Mouse (Mus musculus) kidney, postnatal 25 days (tissue): ENCODE results near the gene Fbxw5.

Experiments
- DNase-seq, 2 experiments: peaks; one replicate each; pipeline ENCODE4 v3.0.0; 2021; ENCODE audit warnings: mixed read lengths in 2 of 2

Gene Fbxw5

GRCm38 (mm10) chr2:25479551-25480311 is 20.8 kb upstream of the Fbxw5 start:
- DNase-seq, result no peak

DNA sequence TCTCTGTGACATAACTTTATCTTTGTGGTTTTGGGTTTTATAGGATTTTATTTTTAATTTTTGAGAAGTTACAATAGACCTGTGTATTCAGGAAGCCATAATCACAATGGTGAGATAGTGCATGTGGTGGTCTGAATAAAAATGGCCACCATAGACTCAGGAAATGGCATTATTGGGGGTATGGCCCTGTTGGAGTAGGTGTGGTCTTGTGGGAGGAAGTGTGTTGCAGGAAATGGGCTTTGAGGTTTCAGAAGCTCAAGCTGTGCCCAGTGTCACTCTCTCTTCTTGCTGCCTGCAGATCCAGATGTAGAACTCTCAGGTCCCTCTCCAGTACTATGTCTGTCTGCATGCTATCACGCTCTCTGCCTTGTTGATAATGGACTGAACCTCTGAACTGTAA is 20.0 kb upstream of the Fbxw5 start:
- DNase-seq, result no peak

GRCm38 (mm10) chr2:25482969-25483368 is 17.6 kb upstream of the Fbxw5 start:
- peak; percentile 59 to 70 for DNase-seq

- DNase-seq, result peak; percentile 63 to 88
Observed at GRCm38 (mm10) chr2:25484901-25485647, 15.5 kb upstream of the Fbxw5 start.

DNA sequence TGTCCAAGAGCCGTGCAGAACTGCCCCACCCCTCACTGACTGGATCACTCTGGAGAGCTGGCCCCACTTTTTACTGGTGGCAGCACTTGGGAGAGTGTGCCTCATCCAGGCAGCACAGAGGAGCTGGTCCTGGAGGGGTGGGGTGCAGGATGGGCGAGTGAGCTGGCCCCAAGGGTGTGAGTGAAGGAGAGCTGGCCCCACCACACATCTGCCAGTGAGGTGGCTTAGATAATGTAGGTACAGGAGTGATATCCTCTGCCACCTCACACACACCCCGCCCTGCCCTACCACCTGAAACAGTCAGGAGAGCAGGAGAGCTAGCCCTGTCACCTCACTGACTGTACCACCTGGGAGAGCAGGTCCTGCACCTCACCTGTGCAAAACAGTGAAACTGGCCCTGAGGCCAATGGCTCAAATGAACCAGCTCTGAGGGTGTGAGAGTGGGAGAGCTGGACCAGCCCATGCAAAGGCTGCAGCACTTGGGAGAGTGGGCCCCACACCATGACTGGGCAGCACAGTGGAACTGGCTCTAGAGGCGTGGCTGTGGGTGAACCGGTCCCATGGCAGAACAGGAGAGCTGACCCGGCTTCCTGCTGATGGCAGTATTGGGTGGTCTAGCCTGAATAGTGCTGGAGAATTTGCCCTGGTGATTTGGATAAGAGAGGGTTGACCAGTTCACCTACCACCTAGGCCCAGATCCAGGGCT is 12.4 kb upstream of the Fbxw5 start:
- no peak for DNase-seq

- DNase-seq, result no peak
Observed at GRCm38 (mm10) chr2:25488671-25489068, 11.9 kb upstream of the Fbxw5 start.

- no peak for DNase-seq
Observed at GRCm38 (mm10) chr2:25492988-25493387, 7.6 kb upstream of the Fbxw5 start.

GRCm38 (mm10) chr2:25493476-25493961 is 7.0 kb upstream of the Fbxw5 start, which contains the start of gene Lcn12:
TSS of gene Lcn12 (minus strand) at chr2:25493911.
- DNase-seq, result peak; percentile 47 to 66

- DNase-seq, result peak in 1 of 2 experiments; percentile 28
Observed at GRCm38 (mm10) chr2:25496462-25496861, 4.1 kb upstream of the Fbxw5 start.

- DNase-seq, result no peak
Observed at GRCm38 (mm10) chr2:25497846-25498575, 2.5 kb upstream of the Fbxw5 start.

DNA sequence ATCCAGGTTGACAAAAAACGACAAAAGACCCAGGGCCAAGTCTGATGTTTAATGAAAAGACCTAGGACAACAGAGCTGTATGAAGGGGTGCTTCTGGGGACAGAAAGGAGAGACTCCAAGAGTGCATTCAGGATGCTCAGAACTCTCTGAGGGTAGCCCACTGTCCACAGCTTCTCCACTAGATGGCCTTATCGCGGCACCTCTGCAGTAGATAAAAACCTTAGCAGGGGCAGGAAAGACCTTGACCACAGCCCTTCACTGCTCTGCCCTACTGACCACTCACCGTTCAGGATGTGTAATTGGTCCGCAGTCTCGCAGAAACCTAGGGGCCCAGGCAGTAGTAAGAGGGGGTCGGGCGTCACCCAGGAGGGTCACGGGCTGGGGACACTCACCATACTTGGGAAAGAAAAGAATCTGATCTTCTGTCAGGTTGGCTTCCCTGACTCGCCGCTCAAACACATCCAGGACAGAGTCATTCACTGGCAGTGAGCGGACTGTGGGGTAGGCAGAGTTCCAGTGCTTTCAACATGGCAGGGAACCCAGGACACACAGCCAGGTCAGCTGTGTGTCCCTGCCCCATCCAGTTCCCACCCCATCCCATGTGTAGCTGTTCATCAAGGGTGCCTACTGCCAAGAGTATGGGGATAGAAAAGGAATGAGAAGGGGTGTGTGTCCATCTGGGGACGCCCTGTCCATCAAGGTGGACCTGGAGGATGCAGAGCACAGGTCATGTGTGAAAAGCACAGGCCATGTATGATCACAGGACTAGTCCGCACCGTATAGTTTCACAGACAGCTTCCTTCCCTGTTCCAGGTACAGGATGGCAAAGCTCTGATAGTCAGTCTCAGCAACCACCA is 1.7 kb upstream of the Fbxw5 start:
- DNase-seq, result no peak

DNA sequence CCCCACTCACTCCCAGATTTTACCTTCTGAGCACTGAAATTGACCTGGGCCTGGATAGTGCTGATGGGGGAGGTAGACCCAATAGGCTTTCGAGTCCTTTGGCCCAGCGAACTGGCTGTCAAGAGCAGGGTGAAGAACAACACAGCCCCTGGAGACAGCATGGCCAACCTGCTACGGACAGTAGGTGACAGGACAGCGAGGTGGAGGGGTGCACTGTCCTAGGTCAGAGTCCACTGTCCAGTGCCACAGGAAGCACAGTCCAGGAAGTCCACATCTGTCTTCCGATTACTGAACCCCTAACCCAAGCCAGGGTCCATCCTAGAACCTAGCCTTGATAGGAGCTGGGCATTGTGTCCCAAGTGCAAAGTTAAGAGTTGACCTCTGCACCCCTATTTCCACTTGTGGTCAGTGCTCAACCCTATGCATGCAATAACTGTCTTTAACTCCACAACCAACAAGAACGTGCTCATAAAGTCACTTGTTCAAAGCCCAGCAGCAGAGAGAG is 427 bp upstream of the Fbxw5 start:
- peak; percentile 8 to 63 for DNase-seq

GRCm38 (mm10) chr2:25501593-25502486 is 1.3 kb downstream of the Fbxw5 start, which contains the start of gene C8g:
TSS of gene C8g (minus strand) at chr2:25501719.
- peak in 1 of 2 experiments; percentile 14 for DNase-seq

DNA sequence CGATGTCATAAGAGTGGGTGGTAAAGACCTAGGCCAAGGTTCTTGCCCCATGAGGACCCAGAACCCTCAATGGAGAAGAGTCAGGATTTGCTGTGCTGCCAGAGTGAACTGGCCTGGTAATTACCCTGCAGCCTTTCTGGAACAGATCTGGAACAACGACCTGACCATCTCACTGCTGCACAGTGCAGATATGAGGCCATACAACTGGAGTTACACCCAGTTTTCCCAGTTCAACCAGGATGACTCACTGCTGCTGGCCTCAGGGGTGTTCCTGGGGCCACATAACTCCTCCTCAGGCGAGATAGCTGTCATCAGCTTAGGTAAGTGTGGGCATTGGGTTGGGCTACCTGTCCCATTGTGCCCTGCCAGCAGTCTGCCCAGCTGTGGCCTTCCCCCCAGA is 2.2 kb downstream of the Fbxw5 start:
- DNase-seq, result no peak

- DNase-seq, result no peak
Observed at GRCm38 (mm10) chr2:25504538-25504937, 4.0 kb downstream of the Fbxw5 start.

- DNase-seq, result no peak
Observed at GRCm38 (mm10) chr2:25505000-25505399, 4.5 kb downstream of the Fbxw5 start.

DNA sequence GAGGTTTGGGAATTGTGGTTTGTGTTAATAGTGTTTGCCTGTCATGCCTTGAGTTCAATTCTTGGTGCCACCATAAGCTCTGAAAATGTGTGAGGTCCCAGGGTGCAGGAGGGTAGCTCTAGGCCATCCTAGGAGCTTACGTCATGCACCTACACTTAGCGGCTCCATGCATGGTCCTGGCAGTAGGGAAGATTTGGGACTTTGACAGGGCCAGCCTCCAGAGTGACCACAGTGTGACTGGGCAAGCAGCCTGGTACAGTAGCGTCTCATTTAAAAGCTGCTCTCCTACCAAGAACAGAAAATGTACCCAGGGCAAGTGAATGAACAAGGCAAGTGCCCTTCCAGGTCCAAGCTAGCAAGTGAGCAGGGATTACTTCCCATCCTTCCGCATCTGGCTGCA is 5.3 kb downstream of the Fbxw5 start:
- DNase-seq, result no peak

- peak; percentile 38 to 66 for DNase-seq
Observed at GRCm38 (mm10) chr2:25506964-25507363, 6.4 kb downstream of the Fbxw5 start.

DNA sequence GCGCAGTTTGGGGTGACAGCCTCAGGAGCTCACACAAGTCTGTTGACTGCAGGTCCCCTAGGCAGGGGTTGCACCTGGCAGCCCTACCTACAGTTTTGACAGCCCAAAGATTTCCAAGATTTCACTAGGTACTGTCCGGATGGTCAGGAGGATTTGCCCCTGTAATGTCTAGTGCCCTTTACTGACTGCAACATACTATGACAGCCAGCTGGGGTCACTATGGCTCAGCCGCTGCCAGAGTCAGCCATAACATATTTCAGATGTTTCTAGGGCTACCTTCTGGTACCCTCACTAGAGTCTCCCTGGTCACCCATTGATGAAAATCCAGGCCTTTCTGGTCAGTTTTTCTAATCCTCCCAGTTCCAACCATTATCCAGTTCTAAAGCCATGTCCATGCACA is 9.4 kb downstream of the Fbxw5 start:
- no peak for DNase-seq
